Mouse (Mus musculus): Measurements from ENCODE around the gene Kansl1.

The Kansl1 gene

GRCm38 (mm10) chr11:104315703-104316102 lies 153.0 kb downstream of the Kansl1 start:
- intact Hi-C loops (cut with DNase I): loop anchor here (5.0 kb wide), 1 partner anchor 147 kb away; no protein-coding TSS in a partner anchor

- intact Hi-C loops (cut with DNase I): no loop called here
Observed at GRCm38 (mm10) chr11:104311643-104312042, 157.0 kb downstream of the Kansl1 start.

- intact Hi-C loops (cut with DNase I): no loop called here
Observed at GRCm38 (mm10) chr11:104310226-104310887, 158.3 kb downstream of the Kansl1 start.

GRCm38 (mm10) chr11:104309377-104310225 lies 159.1 kb downstream of the Kansl1 start:
- intact Hi-C loops (cut with DNase I): no loop called here

- intact Hi-C loops (cut with DNase I): no loop called here
Observed at GRCm38 (mm10) chr11:104307136-104307535, 161.5 kb downstream of the Kansl1 start.

- intact Hi-C loops (cut with DNase I): no loop called here
Observed at GRCm38 (mm10) chr11:104306483-104306882, 162.2 kb downstream of the Kansl1 start.

- intact Hi-C loops (cut with DNase I): no loop called here
Observed at GRCm38 (mm10) chr11:104305711-104306110, 162.9 kb downstream of the Kansl1 start.

GRCm38 (mm10) chr11:104303088-104303960 lies 165.3 kb downstream of the Kansl1 start:
- intact Hi-C loops (cut with DNase I): no loop called here

- intact Hi-C loops (cut with DNase I): no loop called here
Observed at GRCm38 (mm10) chr11:104302628-104303027, 166.0 kb downstream of the Kansl1 start.

GRCm38 (mm10) chr11:104297671-104298070 lies 171.0 kb downstream of the Kansl1 start:
- intact Hi-C loops (cut with DNase I): no loop called here

GRCm38 (mm10) chr11:104295656-104296055 lies 173.0 kb downstream of the Kansl1 start:
- intact Hi-C loops (cut with DNase I): no loop called here

- intact Hi-C loops (cut with DNase I): no loop called here
Observed at GRCm38 (mm10) chr11:104295145-104295544, 173.5 kb downstream of the Kansl1 start.

GRCm38 (mm10) chr11:104293241-104293640 lies 175.4 kb downstream of the Kansl1 start:
- intact Hi-C loops (cut with DNase I): no loop called here

GRCm38 (mm10) chr11:104292443-104293220 lies 176.0 kb downstream of the Kansl1 start:
- intact Hi-C loops (cut with DNase I): no loop called here

- intact Hi-C loops (cut with DNase I): no loop called here
Observed at GRCm38 (mm10) chr11:104289199-104290031, 179.2 kb downstream of the Kansl1 start.

GRCm38 (mm10) chr11:104288835-104289198 lies 179.8 kb downstream of the Kansl1 start:
- intact Hi-C loops (cut with DNase I): no loop called here

- intact Hi-C loops (cut with DNase I): no loop called here
Observed at GRCm38 (mm10) chr11:104287113-104287512, 181.5 kb downstream of the Kansl1 start.
